Mouse (Mus musculus): ENCODE results near the gene Uckl1.
A peak's percentile ranks its signal among the peaks of the same experiment; 100 is the strongest.

Gene Uckl1

GRCm38 (mm10) chr2:181584411-181584942 is at the start of gene Uckl1:
Uckl1 (minus strand) TSS chr2:181584892.
- DNase-seq (ENCODE audit: low spot score in 2 of 2), result peak in 1 of 2 experiments; percentile 36

GRCm38 (mm10) chr2:181632624-181633023 is 47.9 kb upstream of the Uckl1 start:
- no peak for DNase-seq (ENCODE audit: low spot score in 2 of 2)

DNA sequence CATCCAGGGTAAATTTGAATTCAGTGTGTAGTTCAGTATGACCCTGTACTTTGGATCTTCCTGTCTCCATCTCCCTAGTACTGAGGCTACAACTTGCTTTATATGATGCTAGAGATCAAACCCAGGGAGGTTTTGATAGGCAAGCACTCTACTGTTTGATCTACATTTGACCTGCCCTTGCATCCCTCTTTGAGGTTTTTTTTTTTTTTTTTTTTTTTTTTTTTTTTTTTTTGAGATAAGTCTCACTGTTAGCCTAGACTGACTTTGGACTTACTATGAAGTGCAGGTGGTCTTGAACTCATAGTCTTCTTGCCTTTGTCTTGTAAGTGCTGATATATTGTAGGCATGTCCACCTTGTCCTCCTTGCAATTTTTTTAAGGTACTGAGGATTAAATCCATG is 43.8 kb upstream of the Uckl1 start:
- no peak for DNase-seq (ENCODE audit: low spot score in 2 of 2)

GRCm38 (mm10) chr2:181623401-181623800 is 38.7 kb upstream of the Uckl1 start:
- DNase-seq (ENCODE audit: low spot score in 2 of 2), result no peak

DNA sequence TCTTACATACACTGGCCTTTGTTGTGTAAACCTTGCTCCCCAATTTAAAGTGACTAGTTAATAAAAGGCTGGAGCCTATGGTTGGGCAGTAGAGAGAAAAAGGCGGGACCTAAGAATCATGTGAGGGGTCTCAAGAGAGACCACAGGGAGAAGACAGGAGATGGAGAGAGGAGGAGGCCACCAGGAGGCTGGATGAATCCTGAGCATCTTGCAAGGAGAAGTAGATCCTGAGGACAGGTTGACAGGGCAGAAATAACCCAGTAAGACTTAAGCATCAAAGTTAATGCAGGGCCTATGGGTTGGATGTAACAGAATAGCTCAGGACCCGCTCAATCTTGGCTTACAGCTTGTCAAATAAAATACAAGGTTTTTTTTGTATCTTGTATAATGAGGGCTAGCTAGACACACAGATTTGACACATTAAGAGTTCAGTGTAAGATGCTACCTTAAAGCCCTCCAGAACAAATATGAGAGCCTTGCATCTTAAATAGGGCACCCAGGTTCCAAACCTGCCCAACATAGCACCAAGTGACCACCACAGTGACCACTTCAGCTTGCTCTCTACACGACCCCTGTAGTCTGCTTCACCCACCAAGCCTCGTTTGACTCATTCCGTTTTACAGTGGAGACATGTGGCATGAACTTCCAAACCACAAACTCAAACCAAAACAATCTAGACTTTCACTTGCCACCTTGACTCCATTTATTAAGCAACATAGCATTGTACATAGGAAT is 34.2 kb upstream of the Uckl1 start:
- no peak for DNase-seq (ENCODE audit: low spot score in 2 of 2)

DNA sequence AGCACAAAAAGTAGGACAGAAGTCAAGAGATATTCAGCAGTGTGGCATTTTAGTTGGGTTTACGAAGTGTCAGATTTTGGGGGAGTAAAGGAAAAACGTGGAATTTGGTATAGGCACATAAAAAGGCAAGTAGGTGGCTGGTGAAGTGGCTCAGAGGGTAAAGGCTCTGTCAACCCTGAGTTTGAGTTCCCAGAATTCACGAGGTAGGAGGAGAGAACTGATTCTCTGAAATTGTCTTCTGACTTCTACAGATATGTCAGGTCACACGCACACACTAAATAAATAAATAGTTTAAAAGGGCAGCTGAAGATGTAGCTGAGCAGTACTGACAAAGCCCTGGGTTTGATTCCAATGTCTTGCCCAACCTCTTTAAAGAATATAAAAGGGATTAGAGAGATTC is 17.7 kb upstream of the Uckl1 start:
- no peak for DNase-seq (ENCODE audit: low spot score in 2 of 2)

DNA sequence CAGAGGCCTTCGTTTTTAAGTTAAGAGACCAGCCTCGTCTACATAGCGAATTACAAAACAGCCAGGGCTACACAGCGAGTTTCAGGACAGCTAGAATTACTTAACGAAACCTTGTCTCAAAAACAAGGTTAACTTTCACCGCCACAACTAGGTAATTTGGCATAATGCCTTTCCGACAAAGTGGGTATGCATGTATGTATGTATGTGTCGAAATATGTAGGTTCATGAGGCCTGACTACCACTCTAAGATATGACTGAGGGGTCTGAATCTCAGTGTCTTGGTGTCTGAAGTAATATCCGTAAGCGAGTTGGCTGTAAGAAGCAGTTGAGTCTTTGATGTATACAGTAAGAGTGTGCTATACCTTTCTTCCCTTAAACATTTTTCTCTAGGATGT is 17.1 kb upstream of the Uckl1 start:
- no peak for DNase-seq (ENCODE audit: low spot score in 2 of 2)

GRCm38 (mm10) chr2:181600828-181601750 is 16.4 kb upstream of the Uckl1 start:
- peak; percentile 93 to 95 for DNase-seq (ENCODE audit: low spot score in 2 of 2)

GRCm38 (mm10) chr2:181600226-181600758 is 15.6 kb upstream of the Uckl1 start:
- DNase-seq (ENCODE audit: low spot score in 2 of 2), result no peak

DNA sequence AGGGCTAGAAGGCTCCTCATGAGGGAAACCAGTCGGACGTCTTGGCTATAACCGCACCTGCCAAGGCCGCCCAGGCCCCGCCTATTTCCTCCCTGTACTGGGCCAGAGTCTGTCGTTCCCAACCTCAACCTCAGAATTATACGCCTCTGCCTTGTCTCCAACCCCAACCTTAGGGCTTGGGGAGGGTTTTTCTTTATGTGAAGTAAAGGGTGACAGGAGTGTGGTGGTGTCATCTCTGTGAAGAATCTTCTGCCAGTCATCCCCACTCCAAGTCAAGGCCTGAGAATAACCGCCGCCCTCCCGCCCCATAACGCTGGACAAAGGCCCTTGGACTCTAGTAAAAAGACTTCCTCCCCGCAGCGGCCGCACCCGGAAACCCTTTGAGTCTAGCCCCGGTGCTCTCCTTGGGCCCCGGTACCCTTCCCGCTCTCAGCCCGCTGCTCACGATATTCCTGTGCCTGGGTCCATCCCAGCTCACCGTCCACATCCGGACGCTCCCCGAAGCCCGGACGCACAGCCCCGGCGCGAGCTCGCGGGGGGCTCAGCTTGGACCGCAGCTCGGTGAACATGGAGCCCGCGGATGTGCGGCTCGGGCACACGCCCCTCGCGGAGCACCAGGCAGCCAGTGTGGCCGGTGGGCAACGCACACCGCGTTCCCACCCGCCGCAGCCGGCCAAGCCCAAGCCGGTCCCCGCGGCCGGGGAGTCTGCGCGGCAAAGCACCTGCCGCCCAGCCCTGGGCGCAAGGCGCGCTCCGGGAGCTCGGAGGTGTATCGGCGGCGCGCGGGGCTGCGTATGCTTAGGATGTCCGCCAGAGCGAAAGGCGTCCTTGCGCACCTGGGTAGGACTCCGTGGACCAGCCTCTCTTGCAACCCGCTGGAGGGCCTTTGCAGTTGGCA is 14.0 kb upstream of the Uckl1 start, which contains the start of gene Samd10:
Samd10 (minus strand) TSS at position 759 of the 898 bp plus-strand sequence.
- DNase-seq (ENCODE audit: low spot score in 2 of 2), result peak in 1 of 2 experiments; percentile 56

DNA sequence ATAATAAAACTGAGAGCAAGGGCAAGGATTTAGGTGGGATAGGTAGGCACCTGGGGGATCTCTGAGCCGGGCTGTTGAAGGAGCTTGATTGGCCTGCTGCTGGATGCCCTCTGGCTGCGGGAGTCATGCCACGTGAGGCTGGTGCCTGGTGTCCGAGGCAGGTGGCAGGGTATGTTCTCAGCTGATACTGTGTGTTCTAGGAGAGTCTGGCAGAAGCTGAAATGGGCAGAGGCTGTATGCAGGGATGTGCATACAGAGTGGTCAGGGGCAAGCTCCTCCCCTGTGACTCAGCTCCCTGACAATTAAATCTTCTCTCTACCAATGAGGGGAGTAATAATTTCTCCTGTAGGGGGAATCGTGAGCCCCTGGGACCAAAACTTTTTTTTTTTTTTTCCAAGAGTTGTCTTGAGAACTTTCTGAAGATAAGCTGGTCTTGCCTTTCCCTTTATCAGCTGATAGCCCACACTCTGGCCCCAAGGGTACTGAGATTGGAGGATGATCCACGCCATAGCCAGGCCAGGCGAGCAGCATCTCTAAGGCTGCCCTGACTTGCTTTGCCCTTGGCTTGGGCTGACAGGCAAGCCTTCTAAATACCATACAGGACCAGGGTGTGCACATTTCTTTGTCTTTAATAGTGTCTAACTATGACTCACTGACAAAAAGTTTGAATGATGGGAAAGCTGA is 12.8 kb upstream of the Uckl1 start:
- peak in 1 of 2 experiments; percentile 17 for DNase-seq (ENCODE audit: low spot score in 2 of 2)

DNA sequence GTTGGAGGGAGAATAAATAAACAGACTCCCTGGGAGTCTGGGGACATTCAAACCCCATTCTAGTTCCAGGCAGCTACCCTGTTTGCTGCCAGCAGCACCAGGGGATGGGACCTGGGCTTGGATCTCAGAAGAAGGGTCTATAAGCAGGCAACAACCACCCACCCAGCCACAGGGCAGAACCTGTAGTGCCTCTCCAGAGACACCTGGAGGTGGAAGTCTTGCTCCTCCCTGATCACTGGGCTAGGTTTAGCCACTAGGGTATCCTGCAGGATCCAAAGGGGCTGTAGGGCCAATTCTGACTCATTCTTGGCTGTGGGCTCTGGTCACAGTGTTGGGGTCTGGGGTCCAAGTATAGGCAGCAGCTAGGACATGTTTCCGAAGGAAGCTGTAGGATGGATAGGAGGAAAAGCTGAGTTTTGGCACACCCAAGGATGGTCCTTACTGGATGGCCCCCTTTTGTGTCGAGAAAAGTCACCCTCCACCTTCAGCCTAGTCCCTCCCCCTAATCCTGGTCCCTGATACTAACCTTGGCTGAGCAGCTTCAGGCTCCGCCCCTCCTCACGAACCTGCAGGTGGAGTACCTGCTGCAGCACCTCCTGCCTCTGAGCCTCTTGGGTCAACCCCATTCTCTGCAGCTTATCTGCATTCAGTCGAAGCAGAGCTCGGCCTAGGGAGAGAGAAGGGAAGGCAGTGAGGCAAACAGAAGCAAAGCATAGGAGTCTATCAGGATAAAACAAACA is 11.7 kb upstream of the Uckl1 start:
- peak in 1 of 2 experiments; percentile 14 for DNase-seq (ENCODE audit: low spot score in 2 of 2)

DNA sequence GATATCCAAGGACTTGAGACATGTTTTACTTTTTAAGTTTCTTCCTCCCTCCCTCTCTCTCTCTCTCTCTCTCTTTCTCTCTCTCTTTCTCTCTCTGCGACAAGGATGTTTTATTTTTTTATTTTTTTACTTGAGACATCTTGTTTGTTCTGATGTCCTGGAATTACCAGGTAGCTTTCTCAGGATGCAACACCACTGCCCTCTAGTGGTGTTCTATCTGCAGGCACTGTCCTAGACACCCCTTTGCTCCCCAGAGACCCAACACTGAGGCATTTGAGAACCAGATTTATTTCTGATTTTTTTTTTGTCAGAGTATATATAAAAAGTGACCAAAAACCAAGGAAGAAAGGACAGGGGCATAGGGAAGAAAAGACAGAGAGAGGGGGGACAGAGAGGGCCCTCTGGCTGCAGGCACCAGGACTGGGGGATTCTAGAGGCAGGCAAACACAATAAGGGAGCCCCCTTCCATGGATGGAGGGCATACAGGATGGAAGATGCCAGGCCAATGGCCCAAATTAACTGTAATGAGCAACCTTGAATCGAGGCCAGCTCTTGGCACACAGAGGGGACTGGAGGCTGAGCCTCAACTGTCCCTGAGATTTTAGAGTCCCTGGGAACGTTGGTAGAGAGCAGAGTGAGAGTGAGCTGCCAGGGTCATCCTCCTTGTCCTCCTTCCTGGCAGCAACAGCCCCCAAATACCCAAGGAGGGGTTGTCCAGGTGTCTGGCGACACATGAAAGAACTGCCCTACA is 10.4 kb upstream of the Uckl1 start:
- DNase-seq (ENCODE audit: low spot score in 2 of 2), result peak in 1 of 2 experiments; percentile 17

DNA sequence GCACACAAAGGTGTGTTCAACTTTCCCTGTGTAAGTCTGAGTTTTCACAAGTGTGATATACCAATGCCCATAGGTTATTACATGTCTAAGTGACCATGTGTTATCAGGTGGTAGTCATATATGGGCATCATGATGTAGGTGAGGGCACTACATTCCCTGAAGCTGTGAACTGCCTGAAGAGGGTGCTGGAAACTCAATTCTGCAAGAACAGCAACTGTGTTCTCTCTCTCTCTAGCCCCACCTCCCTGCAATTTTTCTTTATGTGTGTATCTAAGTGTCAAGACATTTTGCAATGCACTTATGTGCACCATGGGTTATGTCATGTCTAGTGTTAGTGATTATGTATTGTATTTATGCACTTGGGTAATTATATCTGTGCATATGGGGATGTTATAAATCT is 9.2 kb upstream of the Uckl1 start:
- DNase-seq (ENCODE audit: low spot score in 2 of 2), result no peak

DNA sequence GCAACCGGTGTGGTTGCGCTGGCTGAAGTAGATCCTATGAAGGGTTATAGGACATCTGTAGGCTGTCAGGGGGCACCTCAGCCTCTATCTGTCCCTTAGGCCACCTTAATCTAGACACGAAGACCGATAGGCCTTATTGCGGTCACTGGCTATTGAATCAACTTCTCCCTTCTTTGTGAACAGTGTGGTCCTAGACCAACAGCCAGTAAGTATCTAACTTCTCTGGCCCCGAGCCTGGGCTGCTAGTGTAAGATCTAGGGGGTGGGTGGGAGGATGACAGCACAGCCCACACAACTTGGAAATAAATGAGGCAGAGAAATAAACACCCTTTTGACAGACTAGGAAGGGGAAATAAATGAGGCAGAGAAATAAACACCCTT is 8.3 kb upstream of the Uckl1 start:
- DNase-seq (ENCODE audit: low spot score in 2 of 2), result peak in 1 of 2 experiments; percentile 36

GRCm38 (mm10) chr2:181592231-181593041 is 7.7 kb upstream of the Uckl1 start, which contains the start of gene Zfp512b:
Zfp512b (minus strand) TSS chr2:181592803.
- peak; percentile 74 to 80 for DNase-seq (ENCODE audit: low spot score in 2 of 2)

DNA sequence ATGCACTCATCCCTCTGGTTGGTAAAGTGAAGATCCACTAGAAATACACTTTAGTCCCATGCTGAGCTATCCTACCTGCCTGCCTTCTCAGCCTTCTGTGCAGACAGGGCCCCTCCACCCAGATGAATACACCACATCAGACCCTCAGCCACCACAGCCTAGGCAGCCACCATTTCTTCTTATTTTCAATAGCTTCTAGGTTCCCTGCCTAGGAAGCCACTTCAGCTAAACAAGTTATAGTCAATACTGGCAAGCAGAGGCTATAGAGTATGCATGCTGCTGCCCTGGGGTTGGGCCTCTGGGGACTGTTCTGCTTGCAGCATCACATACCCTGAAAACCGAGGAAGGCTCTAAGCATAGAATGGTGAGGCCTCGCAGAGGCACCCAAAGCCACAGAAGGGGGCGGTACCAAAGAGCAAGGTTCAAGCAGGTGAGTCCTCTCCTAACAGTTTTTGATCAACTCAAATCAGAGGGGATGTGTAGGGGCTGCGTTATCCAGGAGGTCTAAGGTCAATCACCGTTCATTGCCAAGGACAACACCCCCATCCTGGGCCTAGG is 6.9 kb upstream of the Uckl1 start, which contains the start of gene Prpf6:
Prpf6 (plus strand) TSS at position 341 of the 558 bp plus-strand sequence.
- peak in 1 of 2 experiments; percentile 17 for DNase-seq (ENCODE audit: low spot score in 2 of 2)

- DNase-seq (ENCODE audit: low spot score in 2 of 2), result no peak
Observed at GRCm38 (mm10) chr2:181590471-181590870, 5.8 kb upstream of the Uckl1 start.
